Mouse (Mus musculus) thymus, adult 2 months (tissue): Measurements from ENCODE around the gene St6galnac3. TPM values are rescaled to one million over a fixed set of nuclear protein-coding genes. Genes with fewer than 3 reads are reported as not detected.

ENCODE experiments used
- DNase-seq: peaks from one replicate; pipeline ENCODE4 v3.0.0; 2021
- H3K27ac ChIP-seq: fragments of 200-500 bp; 2 replicates; pipeline ENCODE4 v1.5.1; 2012; ENCODE audit warnings: low read length, control low read depth; ENCODE audit not compliant: control insufficient read depth, insufficient read depth
- H3K27me3 ChIP-seq: fragments of 200-500 bp; 2 replicates; pipeline ENCODE4 v1.6.1; 2012; ENCODE audit warnings: mild to moderate bottlenecking, low read length, moderate library complexity, mixed read lengths; ENCODE audit not compliant: control insufficient read depth, insufficient read depth
- H3K36me3 ChIP-seq: fragments of 200-500 bp; 2 replicates; pipeline ENCODE4 v1.6.1; 2012; ENCODE audit warnings: mild to moderate bottlenecking, low read length, moderate library complexity; ENCODE audit not compliant: control insufficient read depth, insufficient read depth
- H3K4me1 ChIP-seq: fragments of 200-500 bp; replicated peaks from 2 replicates; pipeline ENCODE4 v1.6.1; 2012; ENCODE audit warnings: low read length; ENCODE audit not compliant: control insufficient read depth, insufficient read depth
- H3K4me3 ChIP-seq: fragments of 200-500 bp; 2 replicates; pipeline ENCODE4 v1.5.1; 2012; ENCODE audit warnings: mild to moderate bottlenecking, low read length, control low read depth, moderate library complexity; ENCODE audit not compliant: control insufficient read depth, insufficient read depth
- CTCF ChIP-seq: fragments of 200-500 bp; IDR thresholded peaks from 2 replicates; pipeline ENCODE4 v1.5.1; 2012; ENCODE audit warnings: mild to moderate bottlenecking, control low read depth, low read length, moderate library complexity, borderline replicate concordance; ENCODE audit not compliant: control insufficient read depth, poor library complexity, insufficient read depth; ENCODE audit errors: extremely low read depth
- POLR2A ChIP-seq: fragments of 200-500 bp; IDR thresholded peaks from 2 replicates; pipeline ENCODE4 v1.6.1; 2012; ENCODE audit warnings: mild to moderate bottlenecking, low read length, control low read depth, moderate library complexity; ENCODE audit not compliant: control insufficient read depth, poor library complexity, insufficient read depth; ENCODE audit errors: extremely low read depth
- WGBS: fragments of 180-500 bp; shearing (Covaris S2); methylation state at CpG from one replicate; pipeline ENCODE4 v1.1.7; 2018; 5-methylcytosine and 5-hydroxymethylcytosine counted together
- polyA plus RNA-seq: library from polyadenylated mRNA; depleted of rRNA; stranded (reverse); fragments of >200 nt; gene quantifications from 2 replicates; pipeline ENCODE4 v1.2.3, GENCODE M21; 2012

The St6galnac3 gene
- polyA plus RNA-seq, 1 experiment, result 1.3 TPM

GRCm38 (mm10) chr3:153312006-153312405, 413.0 kb downstream of the St6galnac3 start:
- no peak for DNase-seq
- Histone ChIP-seq H3K27ac (no peak overlapping the region), H3K4me3 (no peak overlapping the region), H3K27me3 (no peaks in the 10 kb centered on the region), H3K36me3 (no peaks in the 10 kb centered on the region), H3K4me1 (no peaks in the 10 kb centered on the region)
- no peak for TF ChIP-seq CTCF
- TF ChIP-seq POLR2A, result no peak
- 97% methylated on average over 3 of the region's 3 CpGs for WGBS

DNA sequence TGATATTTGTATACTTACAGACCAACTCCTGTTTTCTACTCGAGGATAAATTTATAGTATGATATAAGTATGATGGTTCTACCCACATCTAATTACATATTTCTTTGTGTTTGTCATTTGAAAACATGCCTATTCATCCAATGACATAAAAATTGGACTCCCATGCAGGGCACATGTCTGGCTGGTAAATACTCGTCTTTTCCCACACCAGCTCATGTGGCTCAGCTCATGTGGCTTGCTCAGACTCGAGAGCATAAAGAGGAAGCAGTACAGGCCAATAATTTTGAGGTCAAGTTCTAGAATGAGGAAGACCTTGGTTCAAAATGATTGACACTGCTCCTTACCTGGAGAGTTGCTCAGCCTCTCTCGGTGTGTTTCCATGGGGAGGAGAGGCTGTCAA, 416.6 kb downstream of the St6galnac3 start:
- no peak for DNase-seq
- no peak overlapping the region for H3K27ac ChIP-seq
- no peaks in the 10 kb centered on the region for H3K4me1 ChIP-seq
- no peak for TF ChIP-seq POLR2A
- TF ChIP-seq CTCF, result no peak
- H3K27me3 ChIP-seq, result no peaks in the 10 kb centered on the region
- 38% methylated on average over 4 of the region's 4 CpGs for WGBS
- H3K36me3 ChIP-seq, result no peaks in the 10 kb centered on the region
- H3K4me3 ChIP-seq, result no peak overlapping the region

- DNase-seq, result no peak
- H3K36me3 ChIP-seq, result no peaks in the 10 kb centered on the region
- H3K4me3 ChIP-seq, result no peak overlapping the region
- H3K27me3 ChIP-seq, result no peaks in the 10 kb centered on the region
- TF ChIP-seq CTCF (no peak), POLR2A (no peak)
- H3K27ac ChIP-seq, result no peak overlapping the region
- H3K4me1 ChIP-seq, result no peaks in the 10 kb centered on the region
- WGBS, result 87% methylated on average over 3 of the region's 3 CpGs
Observed at GRCm38 (mm10) chr3:153305153-153305552, 419.8 kb downstream of the St6galnac3 start.

DNA sequence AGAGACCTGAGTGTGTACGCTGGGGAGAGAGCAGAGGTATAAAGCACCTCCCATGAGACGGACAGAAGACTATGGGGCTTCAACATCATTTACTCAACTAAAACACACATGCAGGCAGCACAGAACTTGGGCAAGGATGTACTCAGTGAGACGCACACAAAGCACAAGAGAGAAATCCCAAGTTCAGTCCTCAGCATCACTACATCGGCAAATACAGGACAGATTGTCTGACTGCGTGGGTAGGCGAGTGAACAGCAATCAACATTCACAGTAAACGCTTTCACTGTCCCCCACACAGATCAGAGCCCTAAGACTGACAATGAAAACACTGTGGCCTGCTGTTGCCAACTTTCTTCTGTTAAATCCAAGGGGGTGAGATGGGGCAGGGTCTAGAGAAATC, 422.6 kb downstream of the St6galnac3 start:
- no peak for TF ChIP-seq CTCF
- no peak for TF ChIP-seq POLR2A
- WGBS, result 96% methylated on average over 7 of the region's 7 CpGs

DNA sequence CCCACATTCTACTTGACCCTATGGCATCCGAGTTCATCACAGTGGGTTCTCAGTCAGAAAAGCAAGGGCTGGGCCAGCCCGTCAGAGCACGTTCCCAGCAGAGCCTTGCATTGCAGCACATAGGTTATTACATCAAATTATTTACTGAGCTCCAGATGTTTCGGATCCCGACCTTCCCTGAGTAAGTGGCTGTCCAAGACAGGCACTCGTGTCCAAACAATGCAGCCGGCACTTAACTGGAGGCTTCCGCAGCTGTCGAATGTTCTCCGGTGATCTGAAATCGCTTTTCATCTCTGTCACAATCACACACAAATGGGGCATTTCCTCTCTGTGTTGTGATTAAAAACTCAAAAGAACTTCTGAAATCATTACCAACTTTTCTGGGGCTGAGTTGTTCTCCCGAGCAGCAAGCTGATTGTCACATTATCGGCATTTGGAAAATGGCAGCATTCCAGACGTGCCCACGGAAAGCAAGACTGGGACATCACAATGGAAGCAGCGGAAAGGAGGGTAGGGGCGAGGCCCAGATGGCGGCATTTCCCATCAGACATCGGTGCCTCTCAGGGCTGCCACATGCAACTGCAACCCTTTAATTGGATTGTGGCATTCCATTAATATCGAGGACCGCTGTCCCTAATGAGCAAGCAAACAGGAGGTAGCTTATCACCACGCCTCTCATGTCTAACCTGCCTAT, 428.5 kb downstream of the St6galnac3 start:
- no peak for DNase-seq
- H3K4me1 ChIP-seq, result no peaks in the 10 kb centered on the region
- H3K4me3 ChIP-seq, result no peak overlapping the region
- H3K27me3 ChIP-seq, result no peaks in the 10 kb centered on the region
- TF ChIP-seq POLR2A (no peak), CTCF (no peak)
- no peak overlapping the region for H3K27ac ChIP-seq
- WGBS, result 94% methylated on average over 22 of the region's 22 CpGs
- H3K36me3 ChIP-seq, result no peaks in the 10 kb centered on the region

More for the DNA sequence above, 422.6 kb downstream of the St6galnac3 start:
- Histone ChIP-seq H3K27ac (no peak overlapping the region), H3K36me3 (no peaks in the 10 kb centered on the region), H3K4me1 (no peaks in the 10 kb centered on the region), H3K27me3 (no peaks in the 10 kb centered on the region), H3K4me3 (no peak overlapping the region)
- DNase-seq, result no peak

GRCm38 (mm10) chr3:153292853-153293252, 432.1 kb downstream of the St6galnac3 start:
- 96% methylated on average over 5 of the region's 5 CpGs for WGBS
- TF ChIP-seq POLR2A (no peak), CTCF (no peak)
- no peak for DNase-seq
- Histone ChIP-seq H3K4me3 (no peak overlapping the region), H3K36me3 (no peaks in the 10 kb centered on the region), H3K27ac (no peak overlapping the region), H3K27me3 (no peaks in the 10 kb centered on the region), H3K4me1 (no peaks in the 10 kb centered on the region)
